25 mouse cellular contexts compared by ENCODE assay signal in genomic region chr2:133521193-133521592, GRCm38 (mm10). TPM values are rescaled to one million over a fixed set of nuclear protein-coding genes. Genes with fewer than 3 reads are reported as not detected.
DNase-seq lines count a peak whose midpoint lies in the region; ATAC-seq lines count a peak whose summit lies in the region.
"Had no signal": no experiment of that assay in that cellular context is flagged by ENCODE, and none has a peak within 500 bp of the region (broad histone marks: within the 10 kb centered on the region; RNA-seq: fewer than 3 reads in every experiment).

No protein-coding gene starts in this region.

- no peaks in the 10 kb centered on the region for H3K9me3 ChIP-seq in embryonic facial prominence, embryonic 14.5 days (ENCODE audit: control insufficient read depth, low read length)
- no peaks in the 10 kb centered on the region for H3K9me3 ChIP-seq in embryonic facial prominence, embryonic 10.5 days
- H3K9me3 ChIP-seq: embryonic facial prominence, embryonic 15.5 days; forebrain, embryonic 15.5 days; heart, embryonic 12.5 days; heart, embryonic 15.5 days had no signal

- H3K27me3 ChIP-seq in embryonic facial prominence, embryonic 14.5 days (replicated peaks; ENCODE audit: control insufficient read depth, insufficient read depth, low read length) = no peaks in the 10 kb centered on the region
- H3K27me3 ChIP-seq in embryonic facial prominence, embryonic 10.5 days (replicated peaks; ENCODE audit: low read depth, poor library complexity, severe bottlenecking) = no peaks in the 10 kb centered on the region
- H3K27me3 ChIP-seq: embryonic facial prominence, embryonic 15.5 days; forebrain, embryonic 15.5 days; heart, embryonic 12.5 days; heart, embryonic 15.5 days had no signal

- no peak overlapping the region for H3K9ac ChIP-seq in embryonic facial prominence, embryonic 14.5 days (ENCODE audit: low read depth, low read length)
- H3K9ac ChIP-seq: embryonic facial prominence, embryonic 15.5 days; forebrain, embryonic 15.5 days; heart, embryonic 12.5 days; heart, embryonic 15.5 days; hindbrain, embryonic 14.5 days had no signal

- 37% methylated on average over 5 of the region's 5 CpGs for WGBS in embryonic facial prominence, embryonic 14.5 days
- WGBS in embryonic facial prominence, embryonic 10.5 days = 59% methylated on average over 5 of the region's 5 CpGs

- intact Hi-C loops in heart, postnatal 25 days (cut with DNase I) = loop anchor here (10.0 kb wide), 1 partner anchor 86 kb away; no protein-coding TSS in a partner anchor

- no peak for ATAC-seq in embryonic facial prominence, embryonic 14.5 days (ENCODE audit: low read depth)
- peak; percentile 38; the same call in 1 of the 2 replicates for ATAC-seq in megakaryocyte progenitor cell, adult 5-6 weeks (replicated peaks; ENCODE audit: poor library complexity)
- ATAC-seq: forebrain, embryonic 15.5 days; hindbrain, postnatal 0 days; inflammation-experienced regulatory T-cells, adult 6 months; intestine, embryonic 16.5 days had no signal

- no peak overlapping the region for H3K4me2 ChIP-seq in embryonic facial prominence, embryonic 14.5 days (ENCODE audit: low read depth, low read length)
- H3K4me2 ChIP-seq: embryonic facial prominence, embryonic 15.5 days; forebrain, embryonic 15.5 days; heart, embryonic 12.5 days; heart, embryonic 15.5 days; hindbrain, embryonic 14.5 days had no signal

- H3K27ac ChIP-seq in embryonic facial prominence, embryonic 14.5 days (replicated peaks; ENCODE audit: low read depth, low read length) = no peak overlapping the region
- H3K27ac ChIP-seq in embryonic facial prominence, embryonic 10.5 days (replicated peaks) = no peak overlapping the region
- H3K27ac ChIP-seq: embryonic facial prominence, embryonic 15.5 days; forebrain, embryonic 15.5 days; heart, adult 2 months; heart, embryonic 15.5 days; hindbrain, embryonic 14.5 days; hindbrain, postnatal 0 days had no signal

- H3K4me3 ChIP-seq in embryonic facial prominence, embryonic 14.5 days (ENCODE audit: low read depth, low read length) = no peak overlapping the region
- H3K4me3 ChIP-seq in embryonic facial prominence, embryonic 10.5 days = no peak overlapping the region
- H3K4me3 ChIP-seq: embryonic facial prominence, embryonic 15.5 days; forebrain, embryonic 15.5 days; heart, adult 2 months; heart, embryonic 12.5 days; heart, embryonic 15.5 days had no signal

- H3K36me3 ChIP-seq in embryonic facial prominence, embryonic 14.5 days (ENCODE audit: control insufficient read depth, insufficient read depth, low read length) = no peaks in the 10 kb centered on the region
- no peaks in the 10 kb centered on the region for H3K36me3 ChIP-seq in embryonic facial prominence, embryonic 10.5 days (replicated peaks)
- H3K36me3 ChIP-seq: embryonic facial prominence, embryonic 15.5 days; forebrain, embryonic 15.5 days; heart, embryonic 12.5 days; heart, embryonic 15.5 days had no signal

- H3K4me1 ChIP-seq in embryonic facial prominence, embryonic 14.5 days (ENCODE audit: control insufficient read depth, insufficient read depth, low read length) = 0 out of 2 replicates have a peak, but pooled peaks cover 3% of the 10 kb centered on the region
- peaks cover 14% of the 10 kb centered on the region for H3K4me1 ChIP-seq in embryonic facial prominence, embryonic 10.5 days
- H3K4me1 ChIP-seq: embryonic facial prominence, embryonic 15.5 days had no signal

- DNase-seq in embryonic facial prominence, embryonic 14.5 days (ENCODE audit: low spot score) = peak; percentile 41
- no peak for DNase-seq in embryonic facial prominence, embryonic 10.5 days (ENCODE audit: low spot score)
- DNase-seq in heart, adult 8-10 months (ENCODE audit: low spot score) = peak; percentile 23
- DNase-seq in heart, postnatal 25 days (ENCODE audit: low spot score) = no peak
- DNase-seq in layer of hippocampus, adult 9-11 months = no peak
- DNase-seq: adrenal gland, postnatal 10 days; adrenal gland, postnatal 36 days; cerebellum, adult 18-20 months; cerebellum, adult 9-10 months; cerebellum, postnatal 14 days; embryo, embryonic 11 days; gastrocnemius, postnatal 10 days; heart, adult 2 months; heart, postnatal 10 days; heart, postnatal 4 days; kidney, adult 18-20 months had no signal

RNA-seq across cellular contexts. Expression of gene Bmp2, which starts 30.8 kb away (rescaled TPM):
- 11.2 and 12.2 TPM in 2 replicates for polyA plus RNA-seq in embryonic facial prominence, embryonic 14.5 days (2014; fragmentation: Nextera tagmentation; extraction: Ambion mirVana)
- 2.0 and 2.5 TPM in 2 replicates for polyA plus RNA-seq in embryonic facial prominence, embryonic 10.5 days (2016; fragmentation: Nextera tagmentation; extraction: Ambion mirVana)
- 1 to 10 TPM; 1.0 to 1.3 (median 1.2) TPM for total RNA-seq in heart, adult 8-10 months (2022)
- total RNA-seq in heart, postnatal 25 days (2021) = 1 to 10 TPM; 2.1 to 2.5 TPM
- not detected in 2 replicates for total RNA-seq in megakaryocyte progenitor cell, adult 5-6 weeks (2015)
- total RNA-seq in megakaryocyte progenitor cell, adult 5-6 weeks (2017) = 0.14 TPM in 1 of 2 replicates, not detected in the other
- polyA plus RNA-seq: inflammation-experienced regulatory T-cells, adult 6 months had no signal

Comparison
In these comparisons a context has a peak if more than half of its experiments do, and no peak if none do; other contexts are left out.
1. DNase-seq: peak in embryonic facial prominence, embryonic 14.5 days (single experiment) and heart, adult 8-10 months (single experiment); none in embryonic facial prominence, embryonic 10.5 days (single experiment), heart, postnatal 25 days (single experiment) and layer of hippocampus, adult 9-11 months (single experiment).